Mouse (Mus musculus) kidney, embryonic 15.5 days (tissue): Measurements from ENCODE around the gene Ren1. TPM values are rescaled to one million over a fixed set of nuclear protein-coding genes. Genes with fewer than 3 reads are reported as not detected.
"Not testable (repeated sequence)": the region's sequence is repeated elsewhere in the genome, so short reads cannot be mapped to it uniquely, and the experiment has no call there.

Source experiments
- ATAC-seq: fragments of 200-750 bp; cut with Nextera tagmentation; replicated peaks from 2 replicates; pipeline ENCODE4 v1.8.0; 2017; ENCODE audit warnings: moderate TSS enrichment; ENCODE audit not compliant: low FRiP score
- H3K27ac ChIP-seq: fragments of 300-500 bp; sonication (generic); 2 replicates; pipeline ENCODE4 v1.5.1; 2015; ENCODE audit warnings: mild to moderate bottlenecking, inconsistent platforms
- H3K27me3 ChIP-seq: fragments of 300-500 bp; sonication (generic); 2 replicates; pipeline ENCODE4 v1.6.1; 2015; ENCODE audit warnings: inconsistent platforms
- H3K36me3 ChIP-seq: fragments of 300-500 bp; sonication (generic); 2 replicates; pipeline ENCODE4 v1.6.1; 2015; ENCODE audit warnings: inconsistent platforms
- H3K4me1 ChIP-seq: fragments of 300-500 bp; sonication (generic); 2 replicates; pipeline ENCODE4 v1.6.1; 2015; ENCODE audit warnings: inconsistent platforms
- H3K4me2 ChIP-seq: fragments of 300-500 bp; sonication (generic); 2 replicates; pipeline ENCODE4 v1.6.1; 2015; ENCODE audit warnings: moderate library complexity, mild to moderate bottlenecking, inconsistent platforms
- H3K4me3 ChIP-seq: fragments of 300-500 bp; sonication (generic); replicated peaks from 2 replicates; pipeline ENCODE4 v1.5.1; 2015; ENCODE audit warnings: mild to moderate bottlenecking, inconsistent platforms
- H3K9ac ChIP-seq: fragments of 300-500 bp; sonication (generic); 2 replicates; pipeline ENCODE4 v1.6.1; 2015; ENCODE audit warnings: mild to moderate bottlenecking, inconsistent platforms
- H3K9me3 ChIP-seq: fragments of 300-500 bp; sonication (generic); replicated peaks from 2 replicates; pipeline ENCODE4 v1.6.1; 2016; ENCODE audit warnings: inconsistent platforms
- WGBS: fragments of 180-500 bp; shearing (Covaris S2); methylation state at CpG from one replicate; pipeline ENCODE4 v1.1.7; 2015; ENCODE audit warnings: mixed read lengths; 5-methylcytosine and 5-hydroxymethylcytosine counted together
- polyA plus RNA-seq: library from polyadenylated mRNA; unstranded; fragments of >200 nt; fragmentation: Nextera tagmentation; extraction: Ambion mirVana; gene quantifications from 2 replicates; pipeline ENCODE4 v1.2.1, GENCODE M21; 2015

Gene Ren1
- polyA plus RNA-seq, 1 experiment from 2014 or later: 332 TPM

GRCm38 (mm10) chr1:133323333-133323732, 27.0 kb upstream of the Ren1 start:
- peaks cover 6% of the 10 kb centered on the region; the same call in 1 of the 2 replicates for H3K4me1 ChIP-seq
- no peak overlapping the region for H3K4me3 ChIP-seq
- 0 out of 2 replicates have a peak, but pooled peaks have one; percentile 47 for ATAC-seq
- H3K27me3 ChIP-seq: peaks cover 12% of the 10 kb centered on the region
- no peak overlapping the region for H3K27ac ChIP-seq
- no peaks in the 10 kb centered on the region for H3K9me3 ChIP-seq
- H3K9ac ChIP-seq: no peak overlapping the region
- H3K4me2 ChIP-seq: no peak overlapping the region
- WGBS: 34% methylated on average over 5 of the region's 5 CpGs
- no peaks in the 10 kb centered on the region for H3K36me3 ChIP-seq

DNA sequence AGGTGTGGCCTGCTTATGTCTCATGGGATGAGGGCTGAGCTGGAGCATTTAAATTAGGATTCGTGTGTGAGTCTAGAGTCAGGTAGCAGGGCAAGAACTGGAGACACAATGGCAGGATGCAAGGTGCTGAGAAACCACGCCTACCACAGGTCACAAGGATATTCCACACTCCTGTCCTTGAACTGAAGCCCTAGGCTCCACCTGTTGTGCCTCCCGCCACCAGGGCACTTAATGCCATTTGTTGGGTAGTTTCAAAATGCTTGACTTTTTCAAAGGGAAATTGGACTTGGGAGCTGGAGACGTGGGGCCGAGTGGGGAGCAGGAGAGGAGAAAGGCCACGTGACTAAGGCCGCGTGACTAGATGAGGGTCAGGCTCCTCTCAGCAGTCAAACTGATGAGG, 24.4 kb upstream of the Ren1 start:
- 77% methylated on average over 8 of the region's 8 CpGs for WGBS
- ATAC-seq: no peak

GRCm38 (mm10) chr1:133327094-133327493, 23.2 kb upstream of the Ren1 start:
- 57% methylated on average over 5 of the region's 5 CpGs for WGBS
- H3K4me1 ChIP-seq: peaks cover 13% of the 10 kb centered on the region
- H3K9me3 ChIP-seq: no peaks in the 10 kb centered on the region
- peaks cover 43% of the 10 kb centered on the region for H3K27me3 ChIP-seq
- H3K4me3 ChIP-seq: no peak overlapping the region
- no peak for ATAC-seq
- H3K9ac ChIP-seq: no peak overlapping the region
- H3K4me2 ChIP-seq: no peak overlapping the region
- H3K27ac ChIP-seq: no peak overlapping the region
- H3K36me3 ChIP-seq: no peaks in the 10 kb centered on the region

More for the DNA sequence above, 24.4 kb upstream of the Ren1 start:
- Histone ChIP-seq H3K4me1 (peaks cover 13% of the 10 kb centered on the region), H3K4me3 (no peak overlapping the region), H3K4me2 (no peak overlapping the region), H3K9ac (no peak overlapping the region), H3K27ac (no peak overlapping the region), H3K36me3 (no peaks in the 10 kb centered on the region), H3K9me3 (no peaks in the 10 kb centered on the region), H3K27me3 (peaks cover 37% of the 10 kb centered on the region)

DNA sequence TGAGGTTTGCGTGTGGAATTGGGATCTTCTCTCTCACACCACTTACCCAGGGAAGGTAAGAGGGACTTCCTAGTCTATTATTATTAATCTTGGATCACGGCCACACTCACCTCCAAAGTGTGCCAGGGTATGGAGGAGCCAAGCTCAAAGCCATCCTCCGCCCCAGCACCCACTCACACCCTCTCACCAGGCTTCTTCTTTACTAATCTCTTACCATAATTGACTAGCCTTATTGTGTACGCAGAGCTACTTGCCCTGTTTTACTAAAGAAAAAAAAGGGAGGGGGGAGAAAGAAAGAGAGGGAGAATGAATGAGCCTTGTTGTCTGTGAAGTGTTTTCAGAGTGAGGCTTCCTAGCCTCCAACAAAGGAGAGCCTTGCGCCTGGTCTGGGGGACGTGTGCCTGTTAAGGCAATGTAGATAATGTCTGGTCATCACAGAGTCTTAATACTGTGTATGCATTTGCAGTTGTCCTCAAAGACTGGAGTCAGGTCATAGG, 22.0 kb upstream of the Ren1 start:
- ATAC-seq: no peak
- H3K36me3 ChIP-seq: no peaks in the 10 kb centered on the region
- WGBS: 91% methylated on average over 6 of the region's 6 CpGs
- peaks cover 8% of the 10 kb centered on the region for H3K4me1 ChIP-seq
- no peak overlapping the region for H3K4me2 ChIP-seq
- no peak overlapping the region for H3K27ac ChIP-seq
- no peak overlapping the region for H3K9ac ChIP-seq
- no peaks in the 10 kb centered on the region for H3K9me3 ChIP-seq
- H3K27me3 ChIP-seq: peaks cover 43% of the 10 kb centered on the region
- H3K4me3 ChIP-seq: no peak overlapping the region

DNA sequence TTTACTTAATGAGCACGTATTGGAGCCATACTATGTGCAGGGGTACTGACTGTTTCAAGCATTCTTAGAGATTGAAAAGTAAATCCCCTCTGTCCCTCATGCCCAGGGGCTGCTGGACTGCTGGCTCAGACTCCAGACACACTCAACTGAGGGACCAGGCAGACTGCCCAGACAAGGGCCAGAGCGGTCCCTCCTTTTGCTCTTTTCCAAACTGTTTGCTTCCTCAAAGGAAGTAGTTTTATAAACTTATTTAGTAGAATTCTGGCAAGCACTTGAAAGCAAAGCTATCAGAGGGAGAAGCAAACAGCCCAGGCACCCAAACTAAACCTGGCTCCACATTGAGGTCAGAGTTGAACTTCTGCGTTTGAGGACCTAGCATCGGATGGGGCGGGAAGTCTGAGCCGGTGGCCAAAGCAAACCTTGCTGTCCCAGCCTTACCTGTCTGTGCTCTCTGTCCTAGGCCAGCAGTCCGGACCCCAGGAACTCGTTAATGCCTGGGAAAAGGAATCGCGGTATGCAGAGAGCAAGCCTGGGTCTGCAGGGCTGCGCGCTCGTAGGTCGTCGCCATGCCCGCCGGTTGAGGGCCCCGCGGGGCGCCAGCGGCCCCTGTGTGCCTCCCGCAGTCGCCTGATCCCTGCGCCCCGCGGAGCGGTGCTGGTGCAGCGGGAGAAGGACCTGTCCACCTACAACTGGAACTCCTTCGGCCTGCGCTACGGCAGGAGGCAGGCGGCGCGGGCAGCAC, 21.2 kb upstream of the Ren1 start:
- peaks cover 43% of the 10 kb centered on the region for H3K27me3 ChIP-seq
- peak overlapping the region; percentile 61 for H3K4me2 ChIP-seq
- 0 out of 2 replicates have a peak overlapping the region, but pooled peaks have one; percentile 15 for H3K9ac ChIP-seq
- no peaks in the 10 kb centered on the region for H3K9me3 ChIP-seq
- no peaks in the 10 kb centered on the region for H3K36me3 ChIP-seq
- peak overlapping the region; percentile 31 for H3K4me3 ChIP-seq
- peaks cover 8% of the 10 kb centered on the region for H3K4me1 ChIP-seq
- no peak; the same call in 1 of the 2 replicates for ATAC-seq
- no peak overlapping the region for H3K27ac ChIP-seq
- WGBS: 8% methylated on average over 34 of the region's 34 CpGs

- no peak overlapping the region for H3K27ac ChIP-seq
- peaks cover 43% of the 10 kb centered on the region for H3K27me3 ChIP-seq
- peaks cover 8% of the 10 kb centered on the region for H3K4me1 ChIP-seq
- WGBS: 28% methylated on average over 7 of the region's 7 CpGs
- peak overlapping the region; percentile 61 for H3K4me2 ChIP-seq
- H3K4me3 ChIP-seq: peak overlapping the region; percentile 31
- no peak for ATAC-seq
- no peaks in the 10 kb centered on the region for H3K36me3 ChIP-seq
- 0 out of 2 replicates have a peak overlapping the region, but pooled peaks have one; percentile 15 for H3K9ac ChIP-seq
- H3K9me3 ChIP-seq: no peaks in the 10 kb centered on the region
Observed at GRCm38 (mm10) chr1:133329638-133329964, 20.7 kb upstream of the Ren1 start.

DNA sequence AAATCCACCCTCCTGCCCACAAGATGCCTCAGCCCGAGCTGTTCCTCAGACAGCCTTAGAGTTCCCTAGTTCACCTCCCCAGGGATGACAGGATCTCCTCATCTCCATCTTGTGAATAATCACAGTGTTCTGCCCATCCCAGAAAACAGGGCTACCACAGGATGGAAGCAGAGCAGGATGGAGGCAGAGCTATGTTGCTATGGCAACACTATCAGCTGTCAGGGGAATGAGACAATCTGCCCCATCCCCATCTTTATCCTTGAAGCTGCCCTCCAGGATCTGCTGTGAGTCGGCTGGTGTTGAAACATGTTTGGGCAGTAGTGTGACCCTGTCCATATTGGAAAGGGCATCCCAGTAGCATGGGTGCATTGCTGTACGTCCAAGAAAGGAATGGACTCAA, 19.2 kb upstream of the Ren1 start:
- H3K9ac ChIP-seq: no peak overlapping the region
- H3K9me3 ChIP-seq: no peaks in the 10 kb centered on the region
- WGBS: 75% methylated on average over 3 of the region's 3 CpGs
- no peak overlapping the region for H3K27ac ChIP-seq
- H3K27me3 ChIP-seq: peaks cover 43% of the 10 kb centered on the region
- ATAC-seq: no peak
- no peaks in the 10 kb centered on the region for H3K36me3 ChIP-seq
- H3K4me1 ChIP-seq: peaks cover 8% of the 10 kb centered on the region
- H3K4me3 ChIP-seq: no peak overlapping the region
- no peak overlapping the region for H3K4me2 ChIP-seq

DNA sequence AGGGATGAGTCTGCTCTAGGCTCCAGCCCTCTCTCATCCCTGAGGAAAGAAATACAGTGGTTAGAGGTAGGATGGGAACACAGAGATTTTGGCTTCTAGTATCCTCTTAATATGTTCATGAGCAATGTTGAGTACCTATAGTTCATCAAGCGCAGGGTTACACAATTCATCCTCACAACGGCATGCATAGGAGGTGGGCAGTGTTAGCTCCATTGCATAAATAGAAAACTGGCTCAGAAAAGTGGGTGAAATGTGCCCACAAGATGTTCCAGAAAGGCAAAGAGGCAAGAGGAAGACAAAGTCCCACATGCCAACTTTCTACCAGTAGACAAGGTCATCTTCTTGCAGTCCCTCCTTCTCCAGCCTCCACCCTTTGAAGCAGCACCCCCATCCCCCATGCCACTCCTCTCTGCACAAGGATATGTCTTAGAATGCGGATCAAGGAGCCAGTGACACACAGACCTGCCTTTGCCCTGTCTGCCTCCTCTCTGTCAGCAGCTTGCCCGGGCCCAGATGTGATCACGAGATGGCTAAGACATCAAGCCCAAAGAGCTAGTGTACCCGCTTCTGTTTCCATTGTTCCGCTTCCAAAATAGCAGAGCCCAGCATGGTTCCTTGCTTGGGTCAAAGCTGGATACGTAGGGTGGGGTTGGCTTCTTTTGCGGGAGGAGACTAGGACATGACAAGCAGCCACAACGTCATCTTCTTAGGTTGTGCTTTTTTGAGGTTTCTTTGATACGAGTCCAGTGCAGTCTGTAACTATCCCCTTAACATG, 17.5 kb upstream of the Ren1 start:
- Histone ChIP-seq H3K27me3 (peaks cover 36% of the 10 kb centered on the region), H3K9me3 (no peaks in the 10 kb centered on the region), H3K27ac (no peak overlapping the region), H3K4me1 (peaks cover 8% of the 10 kb centered on the region), H3K4me3 (no peak overlapping the region), H3K36me3 (no peaks in the 10 kb centered on the region), H3K9ac (no peak overlapping the region), H3K4me2 (no peak overlapping the region)
- WGBS: 91% methylated on average over 11 of the region's 11 CpGs
- ATAC-seq: no peak

DNA sequence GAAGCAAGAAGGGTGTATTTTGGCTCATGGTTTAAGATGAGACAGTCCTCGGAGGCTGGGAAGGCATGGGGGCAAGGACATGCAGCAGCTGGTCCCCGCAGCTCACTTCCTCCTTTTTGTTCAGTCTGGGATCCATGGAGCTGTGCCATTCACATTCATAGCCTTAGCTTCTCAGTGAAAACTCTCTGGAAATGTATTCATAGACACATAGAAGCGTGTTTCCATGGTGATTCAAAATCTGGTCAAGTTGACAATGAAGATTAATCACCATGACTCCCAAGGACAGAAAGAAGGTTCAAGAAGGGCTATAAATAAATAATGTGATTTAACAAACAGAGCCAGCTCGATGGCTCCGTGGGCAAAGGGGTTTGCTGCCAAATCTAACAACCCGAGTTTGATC, 16.4 kb upstream of the Ren1 start:
- Histone ChIP-seq H3K9ac (no peak overlapping the region), H3K4me1 (peaks cover 8% of the 10 kb centered on the region), H3K27ac (no peak overlapping the region), H3K9me3 (no peaks in the 10 kb centered on the region), H3K4me2 (no peak overlapping the region), H3K36me3 (no peaks in the 10 kb centered on the region), H3K27me3 (peaks cover 25% of the 10 kb centered on the region), H3K4me3 (no peak overlapping the region)
- 85% methylated on average over 6 of the region's 6 CpGs for WGBS
- ATAC-seq: no peak

GRCm38 (mm10) chr1:133340403-133340802, 9.9 kb upstream of the Ren1 start:
- not testable (repeated sequence) for H3K9me3 ChIP-seq, H3K9ac ChIP-seq, H3K4me3 ChIP-seq, H3K4me2 ChIP-seq, H3K27ac ChIP-seq, H3K36me3 ChIP-seq, H3K4me1 ChIP-seq, ATAC-seq, H3K27me3 ChIP-seq
- WGBS: 64% methylated on average over 1 of the region's 1 CpGs

- H3K9me3 ChIP-seq: no peaks in the 10 kb centered on the region
- 74% methylated on average over 2 of the region's 2 CpGs for WGBS
- no peak overlapping the region for H3K4me2 ChIP-seq
- no peak; the same call in 1 of the 2 replicates for ATAC-seq
- peaks cover 5% of the 10 kb centered on the region; the same call in 1 of the 2 replicates for H3K4me1 ChIP-seq
- no peak overlapping the region for H3K4me3 ChIP-seq
- no peaks in the 10 kb centered on the region for H3K27me3 ChIP-seq
- no peak overlapping the region for H3K27ac ChIP-seq
- no peaks in the 10 kb centered on the region for H3K36me3 ChIP-seq
- H3K9ac ChIP-seq: no peak overlapping the region
Observed at GRCm38 (mm10) chr1:133344357-133344756, 6.0 kb upstream of the Ren1 start.

GRCm38 (mm10) chr1:133346531-133346930, 3.8 kb upstream of the Ren1 start:
- Histone ChIP-seq H3K4me3 (no peak overlapping the region), H3K9ac (no peak overlapping the region), H3K27ac (no peak overlapping the region), H3K27me3 (no peaks in the 10 kb centered on the region), H3K9me3 (no peaks in the 10 kb centered on the region), H3K4me1 (peaks cover 11% of the 10 kb centered on the region), H3K36me3 (no peaks in the 10 kb centered on the region), H3K4me2 (no peak overlapping the region)
- WGBS: 86% methylated on average over 9 of the region's 9 CpGs
- no peak for ATAC-seq
